Mouse (Mus musculus) hindlimb bud, embryonic 11.5 days (tissue): Measurements from ENCODE around the gene Slc26a8.

ENCODE experiments used
- DNase-seq: peaks from one replicate; pipeline ENCODE4 v3.0.0-alpha.2; 2012; ENCODE audit warnings: low read depth, low spot score; ENCODE audit errors: extremely low spot score

Gene Slc26a8

DNA sequence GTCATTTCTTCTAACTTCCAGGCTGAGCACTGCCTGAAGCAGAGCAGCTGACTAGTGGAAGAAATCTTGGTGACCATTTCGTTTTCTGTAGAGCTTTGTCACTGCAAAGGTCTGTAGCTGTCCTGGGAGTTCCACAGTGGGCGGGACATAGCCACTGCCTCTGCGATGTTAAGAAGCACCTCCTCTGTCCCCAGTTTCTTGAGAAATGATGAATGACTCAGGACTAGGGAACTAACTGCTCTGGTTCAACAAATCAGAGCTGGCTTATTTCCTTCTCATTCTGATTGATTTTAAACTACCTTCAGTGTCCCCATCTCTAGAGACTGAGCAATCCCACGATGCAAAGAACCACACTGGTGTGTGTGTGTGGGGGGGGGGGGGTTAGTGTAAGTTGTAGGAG lies 45.9 kb downstream of the Slc26a8 start:
- DNase-seq: no peak

GRCm38 (mm10) chr17:28643697-28644096 lies 46.3 kb downstream of the Slc26a8 start:
- DNase-seq: no peak

GRCm38 (mm10) chr17:28640113-28640512 lies 49.9 kb downstream of the Slc26a8 start:
- DNase-seq: no peak

DNA sequence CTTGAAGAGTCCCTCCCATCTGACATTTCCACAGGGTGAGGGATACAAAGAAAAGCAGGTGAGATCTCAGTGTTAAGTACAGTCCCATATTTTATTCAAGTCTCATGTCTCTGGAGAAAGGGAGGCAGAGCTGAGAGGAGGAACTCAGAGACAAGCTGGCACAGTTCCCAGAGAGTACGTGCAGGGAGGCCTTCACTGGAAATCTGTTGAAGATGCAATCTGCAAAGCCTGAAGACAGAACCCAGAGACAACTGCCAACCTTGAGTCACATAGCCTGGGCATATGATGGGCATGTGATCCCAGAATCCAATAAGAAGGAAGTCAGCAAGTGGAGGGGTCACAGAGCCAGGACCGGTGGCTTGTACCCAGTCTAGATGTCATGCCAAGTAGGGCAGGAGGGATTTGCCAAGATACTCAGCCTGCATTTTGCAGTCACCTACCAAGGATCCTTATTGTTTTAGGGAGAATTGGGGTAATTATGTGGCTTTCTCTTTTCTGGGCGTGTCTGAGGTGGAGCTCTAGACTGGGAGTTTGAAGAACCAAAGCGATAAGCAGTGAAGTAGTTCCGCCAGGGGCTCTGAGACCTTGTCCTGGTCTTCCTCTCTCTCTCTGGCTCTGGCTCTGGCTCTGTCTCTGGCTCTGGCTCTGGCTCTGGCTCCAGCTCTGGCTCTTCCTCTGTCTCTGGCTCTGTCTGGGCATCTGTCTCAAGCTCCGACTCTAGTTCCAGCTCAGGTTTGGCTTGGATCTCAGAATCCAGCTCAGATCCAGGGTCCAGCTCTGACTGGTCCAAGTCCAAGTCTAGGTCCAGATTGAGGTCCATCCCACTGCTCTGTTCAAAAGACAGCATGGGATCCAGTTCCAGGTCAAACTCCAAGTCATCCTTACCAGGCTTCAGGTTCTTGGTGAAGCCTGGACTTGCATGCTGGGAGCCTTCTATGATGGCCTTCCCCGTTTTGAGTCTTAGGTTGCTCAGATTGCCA lies 52.0 kb downstream of the Slc26a8 start:
- DNase-seq: no peak

DNA sequence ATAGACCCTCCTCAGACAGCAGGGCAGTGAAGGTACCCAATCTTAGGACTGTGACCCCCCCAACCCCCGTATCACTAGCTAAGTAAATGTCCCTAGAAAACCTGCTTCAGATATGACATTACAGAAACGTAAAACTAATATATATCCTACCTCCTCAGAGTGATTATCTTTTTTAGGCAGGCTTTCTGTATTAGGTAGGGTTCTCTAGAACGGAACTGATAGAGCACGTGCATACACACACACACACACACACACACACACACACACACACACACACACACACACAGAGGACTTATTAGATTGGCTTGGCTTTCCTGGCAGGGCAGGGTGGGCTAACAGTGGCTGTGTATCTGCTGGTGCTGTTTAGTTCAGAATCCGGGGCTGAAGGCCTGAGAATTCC lies 54.2 kb downstream of the Slc26a8 start:
- DNase-seq: no peak

DNA sequence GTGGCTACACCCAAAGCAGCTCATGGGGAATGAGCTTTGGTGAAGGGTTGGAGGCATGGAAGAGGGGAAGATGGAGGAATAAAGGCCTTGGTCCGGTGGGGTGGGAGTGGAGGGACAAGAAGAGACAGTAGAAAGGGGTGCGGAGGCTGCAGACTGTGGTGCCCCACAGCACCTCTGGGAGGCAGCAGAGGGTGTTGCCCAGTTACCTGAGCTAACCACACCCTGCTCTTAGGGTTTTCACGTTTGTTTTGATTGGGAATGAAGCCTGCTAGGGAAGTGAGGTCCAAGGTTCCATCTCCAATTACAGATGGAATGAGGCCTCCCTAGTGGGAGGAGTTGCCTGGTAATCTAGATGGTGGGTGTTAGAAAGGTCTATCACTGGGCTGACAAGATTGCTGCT lies 60.9 kb downstream of the Slc26a8 start:
- DNase-seq: no peak

GRCm38 (mm10) chr17:28628248-28629124 lies 61.5 kb downstream of the Slc26a8 start:
- DNase-seq: no peak

DNA sequence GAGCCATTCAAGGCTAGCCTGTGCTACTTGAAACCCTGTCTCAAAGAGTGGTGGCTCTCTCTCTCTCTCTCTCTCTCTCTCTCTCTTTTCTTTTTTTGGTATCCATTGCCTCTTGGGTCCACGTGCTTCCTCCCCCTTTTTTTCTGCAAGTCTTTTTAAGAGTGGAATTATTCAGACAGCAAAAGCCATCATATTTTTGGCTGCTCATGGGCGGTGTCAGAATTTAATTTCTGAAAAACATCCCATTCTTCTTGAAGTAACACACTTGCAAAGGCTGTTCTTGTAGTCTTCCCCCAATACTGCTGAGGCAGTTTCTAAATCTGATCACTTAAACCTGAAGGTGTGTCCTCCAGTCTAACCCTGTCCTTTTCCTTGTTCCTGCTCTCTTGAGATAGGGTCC lies 63.1 kb downstream of the Slc26a8 start:
- DNase-seq: no peak

- DNase-seq: no peak
Measured at GRCm38 (mm10) chr17:28625327-28625726, 64.7 kb downstream of the Slc26a8 start.

DNA sequence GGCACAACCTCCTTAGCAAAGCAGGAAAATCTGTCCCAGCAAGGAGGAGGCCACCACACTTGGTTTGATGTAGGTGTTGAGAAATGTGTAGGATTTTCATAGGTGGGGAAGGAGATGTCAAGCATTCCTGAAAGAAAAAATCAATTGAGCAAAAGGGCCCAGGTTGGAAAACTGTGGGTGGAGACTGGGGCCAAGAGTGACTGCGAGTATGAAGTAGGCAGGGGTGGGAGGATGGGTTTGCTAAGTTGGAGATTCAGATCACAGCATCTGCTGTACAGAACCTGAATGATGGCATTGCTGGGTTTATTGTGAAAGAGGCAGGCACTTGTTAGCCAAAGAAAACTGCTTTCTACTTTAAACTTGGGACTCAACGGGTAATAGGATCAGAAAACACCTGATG lies 65.2 kb downstream of the Slc26a8 start:
- no peak for DNase-seq

DNA sequence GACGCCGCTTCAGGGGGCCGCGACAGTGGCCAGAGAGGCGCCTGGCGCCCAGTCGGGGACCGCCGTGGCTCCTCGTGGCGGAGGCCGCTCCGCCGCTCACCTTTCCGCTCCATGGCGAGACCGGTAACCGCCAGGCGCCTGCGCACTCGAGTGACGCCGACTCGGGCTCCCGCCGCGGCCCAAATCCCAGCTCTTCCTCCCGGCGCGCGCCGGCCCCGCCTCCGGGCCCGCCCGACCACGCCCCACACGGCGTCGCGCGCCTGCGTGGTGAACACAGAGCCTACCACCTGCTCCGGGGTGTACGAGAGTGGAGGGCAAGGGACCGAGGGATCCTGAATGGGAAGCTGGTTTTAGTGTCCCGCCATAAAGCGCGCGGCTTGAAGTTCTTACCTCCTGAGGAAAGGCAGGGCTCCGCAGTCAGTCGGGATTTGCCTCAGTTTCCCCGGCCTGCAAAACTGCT lies 67.7 kb downstream of the Slc26a8 start, which contains the start of gene Srpk1:
Gene Srpk1 (minus strand): TSS at position 410 of the 460 bp plus-strand sequence.
- DNase-seq: peak; percentile 53

GRCm38 (mm10) chr17:28621381-28622299 lies 68.4 kb downstream of the Slc26a8 start:
- DNase-seq: peak; percentile 28

DNA sequence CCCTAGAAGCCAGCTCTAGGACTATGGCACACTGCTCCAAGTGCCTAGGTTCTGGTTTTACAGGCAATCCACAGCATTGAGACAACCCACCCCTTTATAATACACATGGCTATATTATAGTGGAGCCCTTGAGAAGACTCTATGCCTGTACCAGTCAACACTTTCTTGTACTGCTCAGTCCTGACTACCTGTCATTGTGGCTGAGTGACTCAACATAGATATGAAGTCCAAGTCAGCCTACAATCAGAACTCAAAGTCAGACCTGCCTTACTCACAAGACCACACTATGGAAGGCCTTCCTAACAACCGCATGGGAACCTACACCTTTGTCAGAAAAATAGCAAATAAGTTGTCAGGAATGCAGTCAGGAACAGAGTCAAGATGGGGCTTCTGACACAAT lies 71.3 kb downstream of the Slc26a8 start:
- no peak for DNase-seq

DNA sequence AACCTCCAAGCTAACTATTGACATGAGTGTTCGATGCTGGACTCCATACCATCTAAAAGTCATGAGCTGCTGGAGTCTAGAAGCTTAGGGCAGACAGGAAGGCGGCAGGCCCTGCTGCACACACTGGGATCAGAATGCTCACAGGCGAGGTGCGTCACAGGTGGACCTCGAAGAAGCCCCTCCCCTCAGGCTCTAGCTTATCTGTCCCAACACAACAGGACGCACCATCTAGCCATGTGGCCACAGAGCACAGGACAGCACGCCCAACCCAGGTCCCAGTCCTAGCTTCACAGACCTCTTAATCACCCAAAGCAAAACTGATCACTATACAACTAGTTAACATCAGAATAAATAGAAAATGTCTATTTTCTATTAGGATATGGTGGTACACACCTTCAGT lies 71.9 kb downstream of the Slc26a8 start:
- no peak for DNase-seq

- no peak for DNase-seq
Measured at GRCm38 (mm10) chr17:28617636-28618035, 72.4 kb downstream of the Slc26a8 start.

DNA sequence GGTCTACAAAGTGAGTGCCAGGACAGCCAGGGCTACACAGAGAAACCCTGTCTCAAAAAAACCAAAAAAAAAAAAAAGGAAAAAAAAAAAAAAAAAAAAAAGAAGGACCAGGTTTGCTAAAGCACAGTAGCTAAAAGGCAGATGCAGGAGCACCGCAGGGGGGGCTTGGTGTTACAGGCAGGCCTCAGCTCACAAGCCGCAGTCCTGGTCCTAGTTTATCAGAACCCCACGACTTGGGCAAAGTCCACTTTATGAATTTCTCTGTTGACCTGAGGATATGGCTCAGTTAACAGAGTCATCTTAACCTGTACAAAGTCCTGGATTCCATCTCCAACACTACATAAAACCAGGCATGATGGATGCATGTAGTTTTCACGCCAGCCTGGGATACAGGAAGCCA lies 74.7 kb downstream of the Slc26a8 start:
- DNase-seq: no peak

DNA sequence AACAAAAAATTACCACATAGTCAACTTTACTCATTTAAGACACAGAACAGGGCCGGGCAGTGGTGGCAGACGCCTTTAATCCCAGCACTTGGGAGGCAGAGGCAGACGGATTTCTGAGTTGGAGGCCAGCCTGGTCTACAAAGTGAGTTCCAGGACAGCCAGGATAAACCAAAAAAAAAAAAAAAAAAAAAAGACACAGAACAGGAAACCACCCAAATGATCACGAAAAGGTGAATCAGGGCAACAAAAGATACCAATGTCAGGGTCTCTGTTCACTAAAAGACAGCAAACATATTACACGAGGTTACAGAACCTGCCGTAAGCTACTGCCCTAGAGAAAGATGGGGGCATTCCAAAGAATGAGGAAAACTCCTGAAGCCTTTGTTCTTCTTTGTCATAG lies 76.9 kb downstream of the Slc26a8 start:
- no peak for DNase-seq

GRCm38 (mm10) chr17:28612603-28613002 lies 77.4 kb downstream of the Slc26a8 start:
- DNase-seq: no peak

DNA sequence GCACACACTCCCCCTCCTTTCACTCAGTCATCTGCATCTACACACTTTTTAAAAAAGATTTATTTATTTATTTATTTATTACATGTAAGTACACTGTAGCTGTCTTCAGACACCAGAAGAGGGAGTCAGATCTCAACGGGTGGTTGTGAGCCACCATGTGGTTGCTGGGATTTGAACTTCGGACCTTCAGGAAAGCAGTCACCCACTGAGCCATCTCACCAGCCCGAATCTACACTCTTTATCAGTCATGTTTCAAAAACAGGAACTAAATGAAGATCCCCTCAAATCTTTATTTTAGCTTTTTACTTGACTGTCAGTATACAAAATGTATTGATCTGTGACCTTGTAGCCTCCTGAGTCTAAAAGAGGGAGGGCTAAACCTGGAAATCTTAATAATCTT lies 80.5 kb downstream of the Slc26a8 start:
- no peak for DNase-seq

- DNase-seq: no peak
Measured at GRCm38 (mm10) chr17:28601557-28602250, 88.3 kb downstream of the Slc26a8 start.
